ENCODE assay signal across 9 mouse cellular contexts in the genomic region with DNA sequence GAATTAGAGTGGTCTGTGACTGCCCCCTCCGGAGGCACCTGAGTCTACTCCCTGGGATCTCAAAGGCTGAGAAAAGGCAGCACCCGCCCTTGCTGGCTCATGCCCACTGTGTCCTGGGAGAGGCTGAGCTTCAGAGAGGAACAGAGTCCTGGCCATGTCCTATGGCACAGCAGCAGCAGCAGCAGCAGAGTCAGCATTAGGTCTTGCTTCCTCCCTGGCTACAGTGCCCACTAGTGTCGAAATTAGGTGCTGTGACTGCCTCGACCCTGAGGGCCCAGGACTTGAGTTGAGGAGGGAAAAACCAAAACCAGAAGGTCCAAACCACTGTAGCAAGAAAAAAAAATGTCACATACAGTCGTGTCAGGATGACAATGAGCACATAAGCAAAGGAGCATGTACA. TPM values are rescaled to one million over a fixed set of nuclear protein-coding genes. Genes with fewer than 3 reads are reported as not detected.
DNase-seq lines count a peak whose midpoint lies in the region; ATAC-seq lines count a peak whose summit lies in the region.
"Had no signal": no experiment of that assay in that cellular context is flagged by ENCODE, and none has a peak within 500 bp of the region (broad histone marks: within the 10 kb centered on the region; RNA-seq: fewer than 3 reads in every experiment).

No protein-coding gene starts in this region.

- no peak overlapping the region for H3K4me2 ChIP-seq in neural tube, embryonic 12.5 days (replicated peaks)
- no peak overlapping the region for H3K4me2 ChIP-seq in neural tube, embryonic 15.5 days

- 0 out of 2 replicates have a peak, but pooled peaks have one; percentile 25 for ATAC-seq in neural tube, embryonic 12.5 days (ENCODE audit: low FRiP score, low read depth)
- no peak for ATAC-seq in neural tube, embryonic 15.5 days (ENCODE audit: low FRiP score)

- 34% methylated on average over 5 of the region's 5 CpGs for WGBS in neural tube, embryonic 12.5 days
- 35% methylated on average over 5 of the region's 5 CpGs for WGBS in neural tube, embryonic 15.5 days

- no peak overlapping the region for H3K4me3 ChIP-seq in neural tube, embryonic 12.5 days
- H3K4me3 ChIP-seq in neural tube, embryonic 15.5 days (replicated peaks): no peak overlapping the region

- no peak overlapping the region for H3K27ac ChIP-seq in neural tube, embryonic 12.5 days
- H3K27ac ChIP-seq in neural tube, embryonic 15.5 days (replicated peaks): no peak overlapping the region

- no peak overlapping the region for H3K9ac ChIP-seq in neural tube, embryonic 12.5 days
- no peak overlapping the region for H3K9ac ChIP-seq in neural tube, embryonic 15.5 days (replicated peaks)

- H3K4me1 ChIP-seq in neural tube, embryonic 12.5 days: peaks cover 13% of the 10 kb centered on the region
- H3K4me1 ChIP-seq in neural tube, embryonic 15.5 days: peaks cover 31% of the 10 kb centered on the region

- H3K9me3 ChIP-seq in neural tube, embryonic 12.5 days: no peaks in the 10 kb centered on the region
- H3K9me3 ChIP-seq in neural tube, embryonic 15.5 days (replicated peaks): no peaks in the 10 kb centered on the region

- H3K27me3 ChIP-seq in neural tube, embryonic 12.5 days (replicated peaks): no peaks in the 10 kb centered on the region
- no peaks in the 10 kb centered on the region for H3K27me3 ChIP-seq in neural tube, embryonic 15.5 days (replicated peaks)

- peak; percentile 18 to 40 for DNase-seq in cerebellum, postnatal 14 days
- no peak for DNase-seq in cerebellum, adult 8-10 months
- peak; percentile 38 to 58 for DNase-seq in kidney, postnatal 4 days
- DNase-seq in right cerebral cortex, adult 18-20 months: no peak
- no peak for DNase-seq in layer of hippocampus, adult 9-11 months
- no peak for DNase-seq in spleen, postnatal 36 days (ENCODE audit: low spot score in 2 of 2)
- DNase-seq: heart, postnatal 36 days had no signal

- no peaks in the 10 kb centered on the region for H3K36me3 ChIP-seq in neural tube, embryonic 12.5 days
- no peaks in the 10 kb centered on the region for H3K36me3 ChIP-seq in neural tube, embryonic 15.5 days

RNA-seq across cellular contexts. Expression of a gene that starts 12.6 kb away (rescaled TPM):
- polyA plus RNA-seq in neural tube, embryonic 12.5 days (2016; fragmentation: Nextera tagmentation; extraction: Ambion mirVana): 66.0 and 67.3 TPM in 2 replicates
- polyA plus RNA-seq in neural tube, embryonic 15.5 days (2015; fragmentation: Nextera tagmentation; extraction: Ambion mirVana): 57.7 and 62.1 TPM in 2 replicates

Comparison
In these comparisons a context has a peak if more than half of its experiments do, and no peak if none do; other contexts are left out.
1. DNase-seq: peak in cerebellum, postnatal 14 days (2 of 2) and kidney, postnatal 4 days (2 of 2); none in cerebellum, adult 8-10 months (single experiment), right cerebral cortex, adult 18-20 months (single experiment), layer of hippocampus, adult 9-11 months (single experiment) and spleen, postnatal 36 days (0 of 2).